Mouse (Mus musculus): ENCODE data around the gene Rabggtb. TPM values are rescaled to one million over a fixed set of nuclear protein-coding genes. Genes with fewer than 3 reads are reported as not detected.
"Not testable (repeated sequence)": the region's sequence is repeated elsewhere in the genome, so short reads cannot be mapped to it uniquely, and the experiment has no call there.

The Rabggtb gene
- polyA plus RNA-seq, 1 experiment from 2014 or later: 45.1 TPM

DNA sequence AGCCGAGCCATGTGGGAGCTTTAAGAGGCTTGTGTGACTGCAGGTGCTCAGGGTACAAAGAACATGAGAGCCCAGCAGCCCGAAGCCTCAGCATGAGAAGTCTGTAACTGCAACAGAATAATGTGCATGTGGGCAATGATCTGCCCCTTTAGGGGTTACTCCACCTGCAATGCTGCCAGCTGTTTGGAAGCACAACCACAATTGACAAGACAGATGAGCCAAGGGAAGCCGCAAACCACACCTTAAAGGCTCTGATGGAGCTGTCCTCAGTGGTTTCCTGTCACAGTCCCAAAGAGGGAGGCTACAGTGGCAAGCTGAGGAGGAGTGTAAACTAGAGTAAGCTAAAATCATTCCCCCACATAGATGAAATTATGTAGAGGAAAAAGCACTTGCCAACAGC lies 17.4 kb downstream of the Rabggtb start:
- no peaks in the 10 kb centered on the region for H3K36me3 ChIP-seq

GRCm38 (mm10) chr3:153889188-153889781 lies 23.5 kb downstream of the Rabggtb start:
- H3K36me3 ChIP-seq: no peaks in the 10 kb centered on the region
- H3K9me3 ChIP-seq: no peaks in the 10 kb centered on the region
- H3K27ac ChIP-seq: no peak overlapping the region
- H3K4me3 ChIP-seq: no peak overlapping the region
- H3K27me3 ChIP-seq: no peaks in the 10 kb centered on the region
- H3K9ac ChIP-seq: no peak overlapping the region
- ATAC-seq (ENCODE audit: insufficient number of reproducible peaks, insufficient read depth, low FRiP score, low TSS enrichment): no peak
- no peaks in the 10 kb centered on the region for H3K4me1 ChIP-seq
- H3K4me2 ChIP-seq (replicated peaks): no peak overlapping the region
- WGBS: 87% methylated on average over 8 of the region's 8 CpGs

More for the DNA sequence above, 17.4 kb downstream of the Rabggtb start:
- no peak overlapping the region for H3K4me3 ChIP-seq
- ATAC-seq (ENCODE audit: insufficient number of reproducible peaks, insufficient read depth, low FRiP score, low TSS enrichment): no peak
- no peak overlapping the region for H3K27ac ChIP-seq
- H3K9me3 ChIP-seq: no peaks in the 10 kb centered on the region
- no peaks in the 10 kb centered on the region for H3K4me1 ChIP-seq
- no peak overlapping the region for H3K9ac ChIP-seq
- H3K27me3 ChIP-seq: no peaks in the 10 kb centered on the region
- 89% methylated on average over 3 of the region's 3 CpGs for WGBS
- no peak overlapping the region for H3K4me2 ChIP-seq (replicated peaks)

DNA sequence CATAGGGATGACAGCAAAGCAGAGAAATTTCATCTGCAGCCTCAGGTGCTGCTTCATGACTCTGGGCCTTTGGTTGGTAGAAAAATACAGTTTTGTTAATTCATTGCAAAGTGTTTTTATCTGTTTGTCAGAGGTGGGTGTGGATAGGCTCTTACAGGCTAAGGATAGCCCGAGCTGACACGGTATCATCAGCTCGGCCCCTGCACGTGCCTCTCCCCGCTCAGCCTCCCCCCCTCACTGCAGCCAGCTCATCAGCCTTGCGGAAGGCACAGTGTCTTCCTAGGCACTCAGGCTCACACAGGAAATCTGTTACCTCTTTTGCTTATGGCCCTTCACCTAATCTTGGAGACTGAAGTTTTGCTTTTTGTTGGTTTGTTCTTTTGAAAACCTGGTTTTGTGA lies 24.7 kb downstream of the Rabggtb start:
- Histone ChIP-seq H3K27me3 (no peaks in the 10 kb centered on the region), H3K4me1 (no peaks in the 10 kb centered on the region), H3K4me2 (replicated peaks) (no peak overlapping the region), H3K4me3 (no peak overlapping the region), H3K9ac (no peak overlapping the region), H3K27ac (no peak overlapping the region), H3K36me3 (no peaks in the 10 kb centered on the region), H3K9me3 (no peaks in the 10 kb centered on the region)
- ATAC-seq (ENCODE audit: insufficient number of reproducible peaks, insufficient read depth, low FRiP score, low TSS enrichment): no peak
- 68% methylated on average over 6 of the region's 6 CpGs for WGBS

DNA sequence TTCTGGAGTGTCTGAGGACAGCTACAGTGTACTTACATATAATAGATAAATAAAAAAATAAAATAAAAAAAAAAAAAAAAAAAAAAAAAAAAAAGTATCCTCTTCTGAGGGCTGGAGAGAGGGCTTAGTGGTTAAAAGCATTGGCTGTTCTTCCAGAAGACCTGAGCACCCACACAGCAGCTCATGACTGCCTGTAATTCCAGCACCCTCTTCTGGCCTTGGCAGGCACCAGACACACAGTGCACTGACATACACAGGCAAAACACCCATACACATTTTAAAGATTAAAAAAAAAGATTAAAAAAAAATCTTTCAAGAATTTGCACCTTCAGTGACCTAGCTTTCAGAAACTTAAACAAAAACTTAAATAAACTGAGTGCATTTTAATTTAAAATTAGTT lies 26.5 kb downstream of the Rabggtb start:
- Histone ChIP-seq H3K27ac (no peak overlapping the region), H3K9me3 (no peaks in the 10 kb centered on the region), H3K4me2 (replicated peaks) (no peak overlapping the region), H3K27me3 (no peaks in the 10 kb centered on the region), H3K36me3 (no peaks in the 10 kb centered on the region), H3K4me1 (no peaks in the 10 kb centered on the region), H3K4me3 (no peak overlapping the region), H3K9ac (no peak overlapping the region)
- no peak for ATAC-seq (ENCODE audit: insufficient number of reproducible peaks, insufficient read depth, low FRiP score, low TSS enrichment)

DNA sequence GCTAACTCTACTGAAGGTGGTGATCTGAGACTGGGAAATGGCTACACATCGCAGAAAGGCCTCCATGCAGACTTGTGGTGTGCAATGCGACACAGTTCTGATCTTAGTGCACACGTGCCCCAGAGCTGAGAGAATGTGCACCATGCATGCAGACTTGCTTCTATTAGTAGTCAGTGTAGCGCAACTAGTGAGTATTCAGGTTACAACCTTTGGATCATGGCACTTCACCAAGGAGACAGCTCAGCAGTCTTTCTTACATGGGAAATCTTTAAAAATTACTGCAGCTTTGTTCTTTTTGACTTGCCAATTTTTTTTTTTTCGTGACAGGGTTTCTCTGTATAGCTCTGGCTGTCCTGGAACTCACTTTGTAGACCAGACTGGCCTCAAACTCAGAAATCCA lies 41.4 kb downstream of the Rabggtb start:
- Histone ChIP-seq H3K9me3 (no peaks in the 10 kb centered on the region), H3K4me1 (no peaks in the 10 kb centered on the region), H3K36me3 (no peaks in the 10 kb centered on the region), H3K27ac (no peak overlapping the region), H3K27me3 (no peaks in the 10 kb centered on the region), H3K4me3 (no peak overlapping the region), H3K9ac (no peak overlapping the region), H3K4me2 (replicated peaks) (no peak overlapping the region)
- 83% methylated on average over 5 of the region's 5 CpGs for WGBS
- ATAC-seq (ENCODE audit: insufficient number of reproducible peaks, insufficient read depth, low FRiP score, low TSS enrichment): no peak

GRCm38 (mm10) chr3:153867149-153868136 lies 45.4 kb downstream of the Rabggtb start:
- Histone ChIP-seq H3K9ac (no peak overlapping the region), H3K36me3 (no peaks in the 10 kb centered on the region), H3K4me1 (no peaks in the 10 kb centered on the region), H3K4me2 (replicated peaks) (no peak overlapping the region), H3K27ac (no peak overlapping the region), H3K4me3 (no peak overlapping the region), H3K9me3 (no peaks in the 10 kb centered on the region), H3K27me3 (no peaks in the 10 kb centered on the region)
- WGBS: 64% methylated on average over 14 of the region's 14 CpGs
- ATAC-seq (ENCODE audit: insufficient number of reproducible peaks, insufficient read depth, low FRiP score, low TSS enrichment): no peak

DNA sequence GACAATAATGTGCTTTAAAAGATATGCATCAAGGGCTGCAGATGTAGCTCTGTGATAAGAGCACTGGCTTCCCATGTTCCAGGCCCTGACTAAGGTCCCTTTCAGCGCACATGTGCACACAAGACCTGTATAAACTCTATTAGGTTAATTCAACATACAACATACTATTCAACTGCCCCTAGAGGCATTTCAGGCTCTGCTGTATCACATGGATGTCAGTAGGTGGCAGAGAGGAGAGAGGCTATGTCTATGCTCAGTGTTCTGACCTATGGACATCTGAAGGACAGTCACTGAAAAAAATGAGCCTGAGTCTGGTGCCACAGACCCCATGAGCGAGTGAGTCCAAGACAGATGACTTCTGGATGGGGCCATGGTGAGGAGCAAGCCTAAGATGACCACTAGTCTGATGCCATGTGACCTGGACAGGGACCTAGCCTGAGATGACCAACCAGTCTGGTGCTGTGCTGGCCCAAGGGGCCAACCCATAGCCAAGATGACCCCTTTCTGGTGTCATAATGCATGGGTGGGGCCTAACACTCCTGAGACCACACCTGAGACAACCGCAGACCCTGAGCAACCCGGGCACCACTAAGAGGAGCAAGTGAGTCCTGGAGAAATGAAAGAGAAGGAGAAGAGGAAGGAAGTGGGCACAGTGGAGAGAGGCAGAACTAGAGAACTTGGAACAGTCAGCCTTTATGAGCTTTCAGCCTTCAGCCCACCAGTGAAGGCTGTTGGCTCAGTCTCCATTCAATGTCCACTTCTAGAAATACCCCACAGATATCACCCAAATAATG lies 48.0 kb downstream of the Rabggtb start:
- H3K4me2 ChIP-seq (replicated peaks): no peak overlapping the region
- no peak overlapping the region for H3K9ac ChIP-seq
- no peak overlapping the region for H3K4me3 ChIP-seq
- H3K9me3 ChIP-seq: no peaks in the 10 kb centered on the region
- H3K27me3 ChIP-seq: no peaks in the 10 kb centered on the region
- WGBS: 86% methylated on average over 4 of the region's 4 CpGs
- H3K36me3 ChIP-seq: no peaks in the 10 kb centered on the region
- H3K4me1 ChIP-seq: no peaks in the 10 kb centered on the region
- no peak for ATAC-seq (ENCODE audit: insufficient number of reproducible peaks, insufficient read depth, low FRiP score, low TSS enrichment)
- H3K27ac ChIP-seq: no peak overlapping the region

DNA sequence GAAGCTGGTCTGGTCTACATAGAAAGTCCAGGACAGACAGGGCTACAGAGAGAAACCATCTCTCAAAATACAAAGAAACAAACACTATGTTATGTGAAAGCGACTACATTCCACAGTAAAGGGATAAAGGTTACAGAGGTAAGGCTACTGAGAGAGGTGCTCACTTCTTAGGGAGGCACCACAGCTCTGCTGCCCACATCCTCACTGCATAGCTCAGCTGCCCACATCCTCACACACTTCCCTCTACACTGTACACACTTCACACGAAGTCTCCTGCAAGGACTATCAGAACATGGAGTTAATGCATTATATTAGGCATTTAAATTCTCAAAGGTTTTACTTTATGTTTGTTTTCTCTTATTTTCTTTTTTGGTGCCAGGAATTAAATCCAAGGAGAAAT lies 49.0 kb downstream of the Rabggtb start:
- no peak for ATAC-seq (ENCODE audit: insufficient number of reproducible peaks, insufficient read depth, low FRiP score, low TSS enrichment)
- Histone ChIP-seq H3K4me1 (no peaks in the 10 kb centered on the region), H3K36me3 (no peaks in the 10 kb centered on the region), H3K9me3 (no peaks in the 10 kb centered on the region), H3K27ac (no peak overlapping the region), H3K27me3 (no peaks in the 10 kb centered on the region), H3K4me3 (no peak overlapping the region), H3K4me2 (replicated peaks) (no peak overlapping the region), H3K9ac (no peak overlapping the region)
- WGBS: 81% methylated on average over 2 of the region's 2 CpGs

DNA sequence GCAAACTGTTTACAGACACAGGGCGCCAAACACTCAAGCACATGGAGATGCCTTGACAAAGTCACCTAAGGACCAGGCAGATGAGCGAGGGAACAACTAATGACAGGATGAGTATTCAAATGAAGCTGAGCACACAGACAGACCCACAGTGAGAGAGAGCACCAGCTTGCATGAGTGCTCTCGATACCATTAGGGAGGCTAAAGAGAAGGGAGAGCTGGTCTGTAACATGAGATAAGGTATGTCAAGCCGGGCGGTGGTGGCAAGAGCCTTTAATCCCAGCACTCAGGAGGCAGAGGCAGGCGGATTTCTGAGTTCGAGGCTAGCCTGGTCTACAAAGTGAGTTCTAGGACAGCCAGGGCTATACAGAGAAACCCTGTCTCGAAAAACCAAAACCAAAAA lies 52.4 kb downstream of the Rabggtb start:
- H3K9ac ChIP-seq; H3K27ac ChIP-seq; ATAC-seq (ENCODE audit: insufficient number of reproducible peaks, insufficient read depth, low FRiP score, low TSS enrichment); H3K4me3 ChIP-seq; H3K9me3 ChIP-seq; H3K4me1 ChIP-seq; H3K27me3 ChIP-seq; H3K4me2 ChIP-seq (replicated peaks); H3K36me3 ChIP-seq: not testable (repeated sequence)
- WGBS: 89% methylated on average over 8 of the region's 8 CpGs

DNA sequence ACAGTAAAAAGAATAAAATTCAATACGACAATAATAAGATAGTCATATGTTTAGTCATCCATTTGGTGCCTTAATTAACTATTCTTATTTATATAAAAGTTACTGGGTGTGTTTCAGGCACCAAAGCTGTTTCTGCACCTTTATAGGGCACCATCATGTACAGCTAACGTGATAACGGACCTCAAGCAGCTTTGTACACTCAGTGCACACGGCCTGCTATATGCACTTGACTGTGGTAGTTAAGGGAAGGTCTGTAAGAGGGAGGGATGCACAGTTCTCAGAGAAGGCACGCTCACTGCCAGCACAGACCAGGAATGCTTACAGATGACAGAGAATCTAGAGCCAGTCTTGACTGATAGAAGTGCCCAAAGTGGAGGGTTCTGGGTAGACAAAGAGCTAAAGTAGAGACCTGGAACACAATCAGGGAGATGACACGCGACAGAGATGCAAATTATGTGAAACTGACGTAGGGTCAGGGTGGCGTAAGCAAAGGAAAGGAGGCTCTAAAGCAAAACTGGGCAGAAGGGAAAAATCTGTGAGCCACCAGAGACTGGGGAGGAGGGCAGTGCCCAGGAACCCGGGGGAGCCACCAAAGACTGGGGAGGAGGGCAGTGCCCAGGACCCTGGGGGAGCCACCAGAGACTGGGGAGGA lies 54.3 kb downstream of the Rabggtb start:
- no peak overlapping the region for H3K4me2 ChIP-seq (replicated peaks)
- H3K9ac ChIP-seq: no peak overlapping the region
- no peaks in the 10 kb centered on the region for H3K9me3 ChIP-seq
- no peaks in the 10 kb centered on the region for H3K36me3 ChIP-seq
- 79% methylated on average over 10 of the region's 10 CpGs for WGBS
- H3K27ac ChIP-seq: no peak overlapping the region
- no peaks in the 10 kb centered on the region for H3K27me3 ChIP-seq
- H3K4me3 ChIP-seq: no peak overlapping the region
- no peak for ATAC-seq (ENCODE audit: insufficient number of reproducible peaks, insufficient read depth, low FRiP score, low TSS enrichment)
- H3K4me1 ChIP-seq: no peaks in the 10 kb centered on the region
